In the genomic region with DNA sequence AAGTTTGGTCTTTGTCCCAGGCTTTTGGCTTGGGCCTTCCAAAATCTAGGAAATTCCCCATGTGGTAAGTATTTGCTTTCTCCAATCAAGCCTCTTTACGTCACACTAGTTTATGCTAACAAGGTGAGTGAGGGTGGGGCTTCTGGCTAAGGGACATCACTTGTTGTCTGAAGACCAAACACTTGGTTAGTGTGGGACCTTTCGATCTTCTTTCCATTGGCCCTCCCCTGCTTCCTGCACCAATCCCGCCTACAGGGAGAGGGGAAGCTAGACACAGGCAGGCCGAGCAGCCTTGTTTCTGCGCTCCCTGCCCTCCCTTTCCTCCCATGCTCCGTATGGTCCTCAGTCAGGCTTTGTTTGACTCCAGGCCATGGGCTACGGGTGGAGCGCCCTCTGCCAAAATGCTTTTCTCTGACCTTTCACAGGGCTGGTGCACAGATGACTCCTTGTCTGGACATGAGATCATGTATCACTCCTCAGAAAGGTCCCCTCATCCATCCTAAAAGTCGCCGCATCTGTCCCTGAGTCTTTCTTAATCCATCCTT, we compare ENCODE assay signal across 13 mouse cellular contexts.
"Had no signal": no experiment of that assay in that cellular context is flagged by ENCODE, and none has a peak within 500 bp of the region (broad histone marks: within the 10 kb centered on the region; RNA-seq: fewer than 3 reads in every experiment).

No protein-coding gene starts in this region.

- DNase-seq: kidney, adult 8-10 months; kidney, postnatal 10 days; kidney, postnatal 4 days; liver; lung, adult 18-20 months; lung, postnatal 10 days; lung, postnatal 36 days; right cerebral cortex, adult 18-20 months; right cerebral cortex, postnatal 14 days; right cerebral cortex, postnatal 4 days; spleen, adult 18-20 months; thymus, adult 18-20 months; thymus, postnatal 36 days had no signal
